In genomic region chr7:29550691-29551090, GRCm38 (mm10) we compare ENCODE assay signal across 17 mouse cellular contexts.
"Had no signal": no experiment of that assay in that cellular context is flagged by ENCODE, and none has a peak within 500 bp of the region (broad histone marks: within the 10 kb centered on the region; RNA-seq: fewer than 3 reads in every experiment).

No protein-coding gene starts in this region.

- H3K4me3 ChIP-seq: layer of hippocampus, adult 2 months; limb, embryonic 12.5 days; limb, embryonic 15.5 days had no signal

- H3K36me3 ChIP-seq: limb, embryonic 12.5 days; limb, embryonic 15.5 days had no signal

- H3K4me2 ChIP-seq: limb, embryonic 12.5 days; limb, embryonic 15.5 days; liver, embryonic 11.5 days; lung, embryonic 14.5 days had no signal

- ATAC-seq: liver, postnatal 0 days; lung, postnatal 0 days had no signal

- H3K9me3 ChIP-seq: limb, embryonic 15.5 days had no signal

- H3K4me1 ChIP-seq: limb, embryonic 12.5 days had no signal

- H3K27me3 ChIP-seq: limb, embryonic 12.5 days; limb, embryonic 15.5 days had no signal

- DNase-seq: kidney, postnatal 25 days; layer of hippocampus, adult 9-11 months; liver, postnatal 0 days; lung, embryonic 14.5 days; midbrain, embryonic 14.5 days; thymus, adult 2 months; thymus, postnatal 14 days; thymus, postnatal 4 days had no signal

- H3K9ac ChIP-seq: limb, embryonic 12.5 days; limb, embryonic 15.5 days; liver, embryonic 14.5 days; liver, postnatal 0 days; lung, embryonic 14.5 days had no signal

- H3K27ac ChIP-seq: kidney, postnatal 0 days; layer of hippocampus, adult 2 months; limb, embryonic 12.5 days; limb, embryonic 15.5 days; liver, embryonic 14.5 days; macrophage; stomach, postnatal 0 days had no signal
